Mouse (Mus musculus) hindbrain, embryonic 15.5 days (tissue): ENCODE results near the gene Klhl32. TPM values are rescaled to one million over a fixed set of nuclear protein-coding genes. Genes with fewer than 3 reads are reported as not detected.
A peak's percentile ranks its signal among the peaks of the same experiment; 100 is the strongest.
"Not testable (repeated sequence)": the region's sequence is repeated elsewhere in the genome, so short reads cannot be mapped to it uniquely, and the experiment has no call there.

ENCODE experiments used
- ATAC-seq: fragments of 200-750 bp; cut with Nextera tagmentation; 2 replicates; pipeline ENCODE4 v1.8.0; 2017; ENCODE audit warnings: low read depth, moderate number of reproducible peaks, moderate TSS enrichment; ENCODE audit not compliant: low FRiP score
- H3K27ac ChIP-seq: fragments of 300-500 bp; sonication (generic); replicated peaks from 2 replicates; pipeline ENCODE4 v1.5.1; 2015; ENCODE audit warnings: mild to moderate bottlenecking, inconsistent platforms
- H3K27me3 ChIP-seq: fragments of 300-500 bp; sonication (generic); 2 replicates; pipeline ENCODE4 v1.6.1; 2015; ENCODE audit warnings: control low read depth, inconsistent platforms
- H3K36me3 ChIP-seq: fragments of 300-500 bp; sonication (generic); 2 replicates; pipeline ENCODE4 v1.6.1; 2015; ENCODE audit warnings: control low read depth, inconsistent platforms
- H3K4me1 ChIP-seq: fragments of 300-500 bp; sonication (generic); replicated peaks from 2 replicates; pipeline ENCODE4 v1.6.1; 2015; ENCODE audit warnings: control low read depth, inconsistent platforms
- H3K4me2 ChIP-seq: fragments of 300-500 bp; sonication (generic); 2 replicates; pipeline ENCODE4 v1.6.1; 2015; ENCODE audit warnings: moderate library complexity, mild to moderate bottlenecking, inconsistent platforms
- H3K4me3 ChIP-seq: fragments of 300-500 bp; sonication (generic); 2 replicates; pipeline ENCODE4 v1.5.1; 2015; ENCODE audit warnings: mild to moderate bottlenecking, inconsistent platforms
- H3K9ac ChIP-seq: fragments of 300-500 bp; sonication (generic); 2 replicates; pipeline ENCODE4 v1.6.1; 2015; ENCODE audit warnings: inconsistent platforms
- H3K9me3 ChIP-seq: fragments of 300-500 bp; sonication (generic); 2 replicates; pipeline ENCODE4 v1.6.1; 2016; ENCODE audit warnings: control low read depth, inconsistent platforms
- WGBS: fragments of 180-500 bp; shearing (Covaris S2); methylation state at CpG from one replicate; pipeline ENCODE4 v1.1.7; 2015; 5-methylcytosine and 5-hydroxymethylcytosine counted together
- polyA plus RNA-seq: library from polyadenylated mRNA; unstranded; fragments of >200 nt; fragmentation: Nextera tagmentation; extraction: Ambion mirVana; gene quantifications from 2 replicates; pipeline ENCODE4 v1.2.1, GENCODE M21; 2015

Klhl32 gene
- polyA plus RNA-seq, 1 experiment from 2014 or later: 35.5 TPM

GRCm38 (mm10) chr4:24715559-24715958 lies 135.4 kb downstream of the Klhl32 start:
- no peak for ATAC-seq
- Histone ChIP-seq H3K9ac (no peak overlapping the region), H3K4me3 (no peak overlapping the region), H3K9me3 (no peaks in the 10 kb centered on the region), H3K4me2 (no peak overlapping the region), H3K27me3 (no peaks in the 10 kb centered on the region), H3K4me1 (peaks cover 3% of the 10 kb centered on the region; the same call in 1 of the 2 replicates), H3K36me3 (no peaks in the 10 kb centered on the region), H3K27ac (no peak overlapping the region)
- WGBS: 30% methylated on average over 4 of the region's 4 CpGs

- Histone ChIP-seq H3K4me1 (peaks cover 3% of the 10 kb centered on the region; the same call in 1 of the 2 replicates), H3K4me3 (no peak overlapping the region), H3K27me3 (no peaks in the 10 kb centered on the region), H3K36me3 (no peaks in the 10 kb centered on the region), H3K9ac (no peak overlapping the region), H3K4me2 (no peak overlapping the region), H3K9me3 (no peaks in the 10 kb centered on the region), H3K27ac (0 out of 2 replicates have a peak overlapping the region, but pooled peaks have one; percentile 20)
- 72% methylated on average over 10 of the region's 10 CpGs for WGBS
- 0 out of 2 replicates have a peak, but pooled peaks have one; percentile 23 for ATAC-seq
These were observed 136.6 kb downstream of the Klhl32 start for GRCm38 (mm10) chr4:24714367-24714766.

- H3K27ac ChIP-seq: no peak overlapping the region
- H3K4me2 ChIP-seq: no peak overlapping the region
- no peaks in the 10 kb centered on the region for H3K9me3 ChIP-seq
- H3K36me3 ChIP-seq: no peaks in the 10 kb centered on the region
- WGBS: 55% methylated on average over 7 of the region's 7 CpGs
- H3K4me3 ChIP-seq: no peak overlapping the region
- no peaks in the 10 kb centered on the region for H3K27me3 ChIP-seq
- H3K9ac ChIP-seq: no peak overlapping the region
- H3K4me1 ChIP-seq: no peaks in the 10 kb centered on the region
- ATAC-seq: 0 out of 2 replicates have a peak, but pooled peaks have one; percentile 59
These were observed 152.3 kb downstream of the Klhl32 start for GRCm38 (mm10) chr4:24698528-24699117.

GRCm38 (mm10) chr4:24680080-24680479 lies 170.8 kb downstream of the Klhl32 start:
- no peaks in the 10 kb centered on the region for H3K4me1 ChIP-seq
- H3K27me3 ChIP-seq: no peaks in the 10 kb centered on the region
- H3K9ac ChIP-seq: no peak overlapping the region
- no peaks in the 10 kb centered on the region for H3K36me3 ChIP-seq
- 47% methylated on average over 2 of the region's 2 CpGs for WGBS
- H3K4me2 ChIP-seq: no peak overlapping the region
- no peak overlapping the region for H3K27ac ChIP-seq
- no peak overlapping the region for H3K4me3 ChIP-seq
- ATAC-seq: no peak
- no peaks in the 10 kb centered on the region for H3K9me3 ChIP-seq

GRCm38 (mm10) chr4:24670007-24670406 lies 180.9 kb downstream of the Klhl32 start:
- WGBS: 70% methylated on average over 10 of the region's 10 CpGs
- 0 out of 2 replicates have a peak overlapping the region, but pooled peaks have one; percentile 2 for H3K27ac ChIP-seq
- no peak for ATAC-seq
- no peak overlapping the region for H3K4me3 ChIP-seq
- no peaks in the 10 kb centered on the region for H3K9me3 ChIP-seq
- peak overlapping the region; percentile 7; the same call in 1 of the 2 replicates for H3K4me2 ChIP-seq
- no peaks in the 10 kb centered on the region for H3K27me3 ChIP-seq
- H3K36me3 ChIP-seq: no peaks in the 10 kb centered on the region
- H3K4me1 ChIP-seq: peaks cover 8% of the 10 kb centered on the region; the same call in 1 of the 2 replicates
- H3K9ac ChIP-seq: no peak overlapping the region

GRCm38 (mm10) chr4:24659218-24659617 lies 191.7 kb downstream of the Klhl32 start:
- H3K27me3 ChIP-seq: no peaks in the 10 kb centered on the region
- H3K9ac ChIP-seq: no peak overlapping the region
- H3K36me3 ChIP-seq: no peaks in the 10 kb centered on the region
- no peaks in the 10 kb centered on the region for H3K9me3 ChIP-seq
- H3K27ac ChIP-seq: no peak overlapping the region
- no peak overlapping the region for H3K4me2 ChIP-seq
- 70% methylated on average over 6 of the region's 6 CpGs for WGBS
- ATAC-seq: no peak
- no peak overlapping the region for H3K4me3 ChIP-seq
- no peaks in the 10 kb centered on the region for H3K4me1 ChIP-seq

GRCm38 (mm10) chr4:24644735-24645134 lies 206.2 kb downstream of the Klhl32 start:
- H3K27me3 ChIP-seq, H3K4me3 ChIP-seq, H3K36me3 ChIP-seq, H3K9ac ChIP-seq, H3K4me2 ChIP-seq, H3K27ac ChIP-seq, H3K4me1 ChIP-seq, H3K9me3 ChIP-seq, ATAC-seq: not testable (repeated sequence)
- WGBS: 92% methylated on average over 7 of the region's 8 CpGs

GRCm38 (mm10) chr4:24642306-24642705 lies 208.6 kb downstream of the Klhl32 start:
- H3K9ac ChIP-seq: no peak overlapping the region
- H3K4me2 ChIP-seq: no peak overlapping the region
- H3K4me1 ChIP-seq: no peaks in the 10 kb centered on the region
- no peak overlapping the region for H3K27ac ChIP-seq
- WGBS: 66% methylated on average over 2 of the region's 2 CpGs
- no peak for ATAC-seq
- no peaks in the 10 kb centered on the region for H3K27me3 ChIP-seq
- H3K4me3 ChIP-seq: no peak overlapping the region
- no peaks in the 10 kb centered on the region for H3K9me3 ChIP-seq
- no peaks in the 10 kb centered on the region for H3K36me3 ChIP-seq

- ATAC-seq: peak; percentile 72
- H3K9me3 ChIP-seq: no peaks in the 10 kb centered on the region
- WGBS: 42% methylated on average over 9 of the region's 9 CpGs
- no peak overlapping the region for H3K4me3 ChIP-seq
- peak overlapping the region; percentile 66 for H3K27ac ChIP-seq
- H3K27me3 ChIP-seq: no peaks in the 10 kb centered on the region
- peaks cover 10% of the 10 kb centered on the region for H3K4me1 ChIP-seq
- no peak overlapping the region for H3K4me2 ChIP-seq
- no peak overlapping the region for H3K9ac ChIP-seq
- no peaks in the 10 kb centered on the region for H3K36me3 ChIP-seq
These were observed 219.6 kb downstream of the Klhl32 start for GRCm38 (mm10) chr4:24631177-24631911.

GRCm38 (mm10) chr4:24630430-24630829 lies 220.5 kb downstream of the Klhl32 start:
- no peak overlapping the region for H3K9ac ChIP-seq
- 62% methylated on average over 2 of the region's 2 CpGs for WGBS
- no peak overlapping the region; the same call in 1 of the 2 replicates for H3K27ac ChIP-seq
- H3K36me3 ChIP-seq: no peaks in the 10 kb centered on the region
- no peaks in the 10 kb centered on the region for H3K9me3 ChIP-seq
- H3K4me2 ChIP-seq: no peak overlapping the region
- H3K27me3 ChIP-seq: no peaks in the 10 kb centered on the region
- peaks cover 10% of the 10 kb centered on the region for H3K4me1 ChIP-seq
- H3K4me3 ChIP-seq: no peak overlapping the region
- no peak for ATAC-seq

- Histone ChIP-seq H3K4me3 (no peak overlapping the region), H3K9ac (no peak overlapping the region), H3K36me3 (no peaks in the 10 kb centered on the region), H3K27ac (no peak overlapping the region), H3K4me1 (peaks cover 10% of the 10 kb centered on the region), H3K9me3 (no peaks in the 10 kb centered on the region), H3K4me2 (no peak overlapping the region), H3K27me3 (no peaks in the 10 kb centered on the region)
- 48% methylated on average over 1 of the region's 1 CpGs for WGBS
- ATAC-seq: no peak
These were observed 223.1 kb downstream of the Klhl32 start for GRCm38 (mm10) chr4:24627871-24628270.

- no peaks in the 10 kb centered on the region for H3K36me3 ChIP-seq
- no peak overlapping the region for H3K9ac ChIP-seq
- peaks cover 9% of the 10 kb centered on the region for H3K4me1 ChIP-seq
- WGBS: 77% methylated on average over 4 of the region's 4 CpGs
- no peaks in the 10 kb centered on the region for H3K27me3 ChIP-seq
- no peak for ATAC-seq
- H3K4me3 ChIP-seq: no peak overlapping the region
- no peak overlapping the region for H3K4me2 ChIP-seq
- H3K9me3 ChIP-seq: no peaks in the 10 kb centered on the region
- no peak overlapping the region for H3K27ac ChIP-seq
These were observed 224.2 kb downstream of the Klhl32 start for GRCm38 (mm10) chr4:24626686-24627085.
